In the genomic region with DNA sequence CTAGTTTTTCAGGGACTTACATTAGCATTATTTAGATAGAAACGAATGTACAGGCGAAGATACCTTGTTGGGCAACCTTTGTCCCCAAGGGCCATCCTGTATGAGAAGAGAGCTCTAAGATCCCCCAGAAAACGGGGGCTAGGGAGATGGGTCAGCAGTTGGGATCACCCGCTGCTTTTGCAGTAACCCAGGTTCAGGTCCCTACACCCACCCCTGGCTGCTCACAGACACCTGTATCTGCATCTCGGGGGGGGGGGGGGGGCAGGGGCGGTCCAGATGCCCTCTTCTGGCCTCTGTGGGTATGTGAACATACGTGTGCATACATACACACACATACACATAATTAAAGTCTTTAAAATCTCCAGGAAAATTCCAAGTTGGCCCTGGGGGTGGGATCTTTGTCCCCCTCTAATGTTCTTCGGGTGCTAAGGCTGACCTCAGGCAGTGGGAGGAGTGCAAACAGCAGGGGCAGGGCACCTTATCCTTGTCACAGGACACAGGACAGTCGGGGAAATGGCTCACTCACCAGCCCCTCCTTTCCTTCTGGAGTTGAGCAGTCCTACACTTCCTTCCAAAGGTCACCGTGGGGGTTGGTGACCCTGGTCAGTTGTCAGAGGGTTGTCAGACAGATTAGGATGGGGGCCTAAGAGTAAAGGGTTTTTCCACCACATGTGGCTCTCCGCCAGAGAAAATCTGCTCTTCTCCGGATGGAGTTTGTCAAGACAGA, we compare ENCODE assay signal across 8 mouse cellular contexts. TPM values are rescaled to one million over a fixed set of nuclear protein-coding genes. Genes with fewer than 3 reads are reported as not detected.
DNase-seq lines count a peak whose midpoint lies in the region; ATAC-seq and TF ChIP-seq lines count a peak whose summit lies in the region.

No protein-coding gene starts in this region.

- dilution Hi-C loops in CH12.LX (cut with MboI; ENCODE audit: extremely low pct_ligation_motif_present, extremely low pct_unique_long_range_greater_than_20kb, low sequenced_read_pairs), result no loop called here

- H3K4me2 ChIP-seq in CH12.LX (ENCODE audit: insufficient read depth, low read depth, poor library complexity, severe bottlenecking), result peak overlapping the region; percentile 69; the same call in 1 of the 2 replicates
- H3K4me2 ChIP-seq in forebrain, embryonic 14.5 days (ENCODE audit: low read length), result peak overlapping the region; percentile 56
- H3K4me2 ChIP-seq in hindbrain, embryonic 15.5 days, result peak overlapping the region; percentile 56
- H3K4me2 ChIP-seq in midbrain, embryonic 16.5 days (ENCODE audit: low read length), result peak overlapping the region; percentile 40

- no peak for TF ChIP-seq EP300 in CH12.LX (IDR thresholded peaks at IDR 0.05; ENCODE audit: low read length)

- no peak overlapping the region for H3K27ac ChIP-seq in CH12.LX (ENCODE audit: insufficient read depth, low read depth)
- no peak overlapping the region for H3K27ac ChIP-seq in forebrain, embryonic 14.5 days (ENCODE audit: low read depth, low read length)
- no peak overlapping the region for H3K27ac ChIP-seq in hindbrain, embryonic 15.5 days (replicated peaks)
- H3K27ac ChIP-seq in liver, adult 2 months (replicated peaks; ENCODE audit: insufficient read depth, low read depth, low read length), result peak overlapping the region; percentile 93
- no peak overlapping the region for H3K27ac ChIP-seq in midbrain, embryonic 16.5 days (ENCODE audit: low read length)

- peaks cover 2 to 26% of the 10 kb centered on the region in 2 experiments for H3K36me3 ChIP-seq in CH12.LX (replicated peaks in 1 of 2; ENCODE audit: control insufficient read depth in 1 of 2, insufficient read depth in 1 of 2, low read length in 1 of 2)
- H3K36me3 ChIP-seq in forebrain, embryonic 14.5 days (ENCODE audit: control insufficient read depth, insufficient read depth, low read length), result no peaks in the 10 kb centered on the region
- H3K36me3 ChIP-seq in hindbrain, embryonic 15.5 days, result no peaks in the 10 kb centered on the region
- peaks cover 13% of the 10 kb centered on the region; the same call in 1 of the 2 replicates for H3K36me3 ChIP-seq in liver, adult 2 months (ENCODE audit: control insufficient read depth, insufficient read depth, low read length)
- no peaks in the 10 kb centered on the region for H3K36me3 ChIP-seq in midbrain, embryonic 16.5 days (ENCODE audit: control insufficient read depth, insufficient read depth, low read length)

- H3K4me3 ChIP-seq in CH12.LX (replicated peaks in 1 of 3; ENCODE audit: low read depth in 2 of 3, low read length in 2 of 3, poor library complexity in 1 of 3), result peak overlapping the region in 2 of 3 experiments; percentile 71 to 74
- no peak overlapping the region for H3K4me3 ChIP-seq in forebrain, embryonic 14.5 days (ENCODE audit: low read depth, low read length)
- peak overlapping the region; percentile 34; the same call in 1 of the 2 replicates for H3K4me3 ChIP-seq in hindbrain, embryonic 15.5 days
- H3K4me3 ChIP-seq in liver, adult 2 months (ENCODE audit: insufficient read depth, low read depth, low read length), result no peak overlapping the region; the same call in 1 of the 2 replicates
- peak overlapping the region; percentile 24; the same call in 1 of the 2 replicates for H3K4me3 ChIP-seq in midbrain, embryonic 16.5 days (ENCODE audit: low read depth, low read length)

- H3K27me3 ChIP-seq in CH12.LX (replicated peaks), result no peaks in the 10 kb centered on the region
- H3K27me3 ChIP-seq in forebrain, embryonic 14.5 days (replicated peaks; ENCODE audit: control insufficient read depth, insufficient read depth, low read length), result 0 out of 2 replicates have a peak, but pooled peaks cover 4% of the 10 kb centered on the region
- peaks cover 18% of the 10 kb centered on the region for H3K27me3 ChIP-seq in hindbrain, embryonic 15.5 days
- no peaks in the 10 kb centered on the region for H3K27me3 ChIP-seq in liver, adult 2 months (ENCODE audit: control insufficient read depth, insufficient read depth, low read length)
- peaks cover 15% of the 10 kb centered on the region for H3K27me3 ChIP-seq in midbrain, embryonic 16.5 days (ENCODE audit: control insufficient read depth, insufficient read depth, low read depth, low read length)

- TF ChIP-seq POLR2A in CH12.LX (IDR thresholded peaks at IDR 0.05; ENCODE audit: low read depth, low read length), result no peak
- TF ChIP-seq POLR2A in liver, adult 2 months (IDR thresholded peaks at IDR 0.05; ENCODE audit: extremely low read depth, insufficient read depth, low read length), result no peak

- no peaks in the 10 kb centered on the region for H3K79me2 ChIP-seq in CH12.LX (replicated peaks; ENCODE audit: control insufficient read depth, extremely low read depth, insufficient read depth, poor library complexity, severe bottlenecking)
- H3K79me2 ChIP-seq in liver, adult 2 months (ENCODE audit: control insufficient read depth, insufficient read depth, low read length), result peaks cover 10% of the 10 kb centered on the region; the same call in 1 of the 2 replicates

- H3K4me1 ChIP-seq in CH12.LX (ENCODE audit: control insufficient read depth in 1 of 2, insufficient read depth in 2 of 2), result peaks cover 9 to 23% of the 10 kb centered on the region in 2 experiments
- H3K4me1 ChIP-seq in forebrain, embryonic 14.5 days (ENCODE audit: control insufficient read depth, insufficient read depth, low read length), result peaks cover 10% of the 10 kb centered on the region; the same call in 1 of the 2 replicates
- peaks cover 10% of the 10 kb centered on the region; the same call in 1 of the 2 replicates for H3K4me1 ChIP-seq in hindbrain, embryonic 15.5 days (replicated peaks)
- H3K4me1 ChIP-seq in liver, adult 2 months (ENCODE audit: control insufficient read depth, insufficient read depth, low read length), result peaks cover 6% of the 10 kb centered on the region
- H3K4me1 ChIP-seq in midbrain, embryonic 16.5 days (ENCODE audit: control insufficient read depth, insufficient read depth, low read length), result 0 out of 2 replicates have a peak, but pooled peaks cover 3% of the 10 kb centered on the region

- in situ Hi-C loops in CH12.LX (cut with MboI; ENCODE audit: low pct_ligation_motif_present, low pct_unique_long_range_greater_than_20kb, low sequenced_read_pairs), result no loop called here

- H3K9ac ChIP-seq in CH12.LX (ENCODE audit: insufficient read depth, low read depth), result 0 out of 2 replicates have a peak overlapping the region, but pooled peaks have one; percentile 89
- no peak overlapping the region for H3K9ac ChIP-seq in forebrain, embryonic 14.5 days (ENCODE audit: low read length)
- 0 out of 2 replicates have a peak overlapping the region, but pooled peaks have one; percentile 14 for H3K9ac ChIP-seq in hindbrain, embryonic 15.5 days
- H3K9ac ChIP-seq in liver, adult 2 months (ENCODE audit: low read depth, low read length), result peak overlapping the region; percentile 13; the same call in 1 of the 2 replicates
- no peak overlapping the region for H3K9ac ChIP-seq in midbrain, embryonic 16.5 days (ENCODE audit: low read depth, low read length)

- TF ChIP-seq RAD21 in CH12.LX (IDR thresholded peaks at IDR 0.05; ENCODE audit: low read depth, low read length), result no peak

- peaks cover 2% of the 10 kb centered on the region for H3K9me3 ChIP-seq in CH12.LX (replicated peaks; ENCODE audit: low read length)
- H3K9me3 ChIP-seq in forebrain, embryonic 14.5 days (replicated peaks; ENCODE audit: control insufficient read depth, low read length), result no peaks in the 10 kb centered on the region
- H3K9me3 ChIP-seq in hindbrain, embryonic 15.5 days, result no peaks in the 10 kb centered on the region
- no peaks in the 10 kb centered on the region for H3K9me3 ChIP-seq in midbrain, embryonic 16.5 days (replicated peaks; ENCODE audit: control insufficient read depth, low read length, poor library complexity, severe bottlenecking)

- no peak for TF ChIP-seq CTCF in CH12.LX (conservative IDR thresholded peaks at IDR 0.05 in 1 of 2, IDR thresholded peaks at IDR 0.05 in 1 of 2; ENCODE audit: low read depth in 2 of 2, low read length in 2 of 2)
- TF ChIP-seq CTCF in liver, adult 2 months (IDR thresholded peaks at IDR 0.05; ENCODE audit: low read depth, low read length), result no peak

- WGBS in forebrain, embryonic 14.5 days, result 25% methylated on average over 12 of the region's 12 CpGs
- WGBS in hindbrain, embryonic 15.5 days, result 19% methylated on average over 12 of the region's 12 CpGs
- WGBS in liver, adult 2 months, result 9% methylated on average over 12 of the region's 12 CpGs
- 18% methylated on average over 11 of the region's 12 CpGs for WGBS in midbrain, embryonic 16.5 days

- ATAC-seq in forebrain, embryonic 14.5 days, result no peak
- ATAC-seq in hindbrain, embryonic 15.5 days (ENCODE audit: low FRiP score, low read depth), result no peak
- ATAC-seq in midbrain, embryonic 16.5 days, result no peak

- DNase-seq in CH12.LX (ENCODE audit: extremely low read depth), result no peak
- DNase-seq in adrenal gland, postnatal 25 days, result peak; percentile 63
- DNase-seq in forebrain, embryonic 14.5 days (ENCODE audit: low spot score), result no peak
- DNase-seq in liver, adult 2 months (ENCODE audit: extremely low read depth, low read depth, low spot score), result peak; percentile 60
- no peak for DNase-seq in layer of hippocampus, postnatal 14 days (ENCODE audit: low spot score in 2 of 2)
- no peak for DNase-seq in frontal cortex, postnatal 25 days (ENCODE audit: low spot score in 2 of 2)

RNA-seq across cellular contexts. Expression of a gene that starts 0.5 kb away (rescaled TPM):
- total RNA-seq in CH12.LX (2012; rRNA removed), result 105 and 110 TPM in 2 replicates
- 111 and 130 TPM in 2 replicates for total RNA-seq in CH12.LX (2014; rRNA removed)
- polyA plus RNA-seq in CH12.LX (2012; ENCODE audit: insufficient read length, low read depth), result 98.9 and 114 TPM in 2 replicates
- total RNA-seq in adrenal gland, postnatal 25 days (2021), result 117 and 154 TPM in 2 replicates
- polyA plus RNA-seq in forebrain, embryonic 14.5 days (2014; fragmentation: Nextera tagmentation; extraction: Ambion mirVana), result 20.4 and 22.6 TPM in 2 replicates
- 24.4 and 29.4 TPM in 2 replicates for polyA plus RNA-seq in hindbrain, embryonic 15.5 days (2015; fragmentation: Nextera tagmentation; extraction: Ambion mirVana)
- 193 and 238 TPM in 2 replicates for total RNA-seq in liver, adult 2 months (2014; rRNA removed)
- polyA plus RNA-seq in liver, adult 2 months (2012; rRNA removed), result 219 and 220 TPM in 2 replicates
- 15.3 and 16.0 TPM in 2 replicates for polyA plus RNA-seq in midbrain, embryonic 16.5 days (2015; fragmentation: Nextera tagmentation; extraction: Ambion mirVana)
- 10 to 100 TPM; 11.4 to 15.3 TPM for total RNA-seq in layer of hippocampus, postnatal 14 days (2021)

RNA-seq across cellular contexts. Expression of a gene that starts 10.7 kb away (rescaled TPM):
- total RNA-seq in CH12.LX (2012; rRNA removed), result 1.5 and 2.5 TPM in 2 replicates
- total RNA-seq in CH12.LX (2014; rRNA removed), result 0.50 and 0.59 TPM in 2 replicates
- polyA plus RNA-seq in CH12.LX (2012; ENCODE audit: insufficient read length, low read depth), result 0.90 and 2.2 TPM in 2 replicates
- 35.2 and 51.8 TPM in 2 replicates for total RNA-seq in adrenal gland, postnatal 25 days (2021)
- 13.8 and 17.7 TPM in 2 replicates for polyA plus RNA-seq in forebrain, embryonic 14.5 days (2014; fragmentation: Nextera tagmentation; extraction: Ambion mirVana)
- 16.2 and 17.8 TPM in 2 replicates for polyA plus RNA-seq in hindbrain, embryonic 15.5 days (2015; fragmentation: Nextera tagmentation; extraction: Ambion mirVana)
- total RNA-seq in liver, adult 2 months (2014; rRNA removed), result 18.9 and 20.5 TPM in 2 replicates
- polyA plus RNA-seq in liver, adult 2 months (2012; rRNA removed), result 18.3 and 18.5 TPM in 2 replicates
- 12.0 and 16.4 TPM in 2 replicates for polyA plus RNA-seq in midbrain, embryonic 16.5 days (2015; fragmentation: Nextera tagmentation; extraction: Ambion mirVana)
- total RNA-seq in layer of hippocampus, postnatal 14 days (2021), result 1 to 10 TPM; 3.7 to 4.2 TPM

RNA-seq across cellular contexts. Expression of a gene that starts 23.1 kb away (rescaled TPM):
- 6.6 and 6.7 TPM in 2 replicates for total RNA-seq in CH12.LX (2012; rRNA removed)
- total RNA-seq in CH12.LX (2014; rRNA removed), result 6.5 and 7.8 TPM in 2 replicates
- polyA plus RNA-seq in CH12.LX (2012; ENCODE audit: insufficient read length, low read depth), result 4.7 and 5.2 TPM in 2 replicates
- 52.5 and 56.9 TPM in 2 replicates for total RNA-seq in adrenal gland, postnatal 25 days (2021)
- polyA plus RNA-seq in forebrain, embryonic 14.5 days (2014; fragmentation: Nextera tagmentation; extraction: Ambion mirVana), result 4.3 and 4.6 TPM in 2 replicates
- 17.0 and 20.7 TPM in 2 replicates for polyA plus RNA-seq in hindbrain, embryonic 15.5 days (2015; fragmentation: Nextera tagmentation; extraction: Ambion mirVana)
- 71.0 and 80.9 TPM in 2 replicates for total RNA-seq in liver, adult 2 months (2014; rRNA removed)
- polyA plus RNA-seq in liver, adult 2 months (2012; rRNA removed), result 62.4 and 67.3 TPM in 2 replicates
- polyA plus RNA-seq in midbrain, embryonic 16.5 days (2015; fragmentation: Nextera tagmentation; extraction: Ambion mirVana), result 14.3 and 15.2 TPM in 2 replicates
- total RNA-seq in layer of hippocampus, postnatal 14 days (2021), result 10 to 100 TPM; 21.0 to 22.1 TPM

RNA-seq across cellular contexts. Expression of a gene that starts 24.2 kb away (rescaled TPM):
- 51.0 and 63.2 TPM in 2 replicates for total RNA-seq in CH12.LX (2012; rRNA removed)
- 64.0 and 83.2 TPM in 2 replicates for total RNA-seq in CH12.LX (2014; rRNA removed)
- polyA plus RNA-seq in CH12.LX (2012; ENCODE audit: insufficient read length, low read depth), result 73.7 and 88.7 TPM in 2 replicates
- total RNA-seq in adrenal gland, postnatal 25 days (2021), result 368 and 473 TPM in 2 replicates
- polyA plus RNA-seq in forebrain, embryonic 14.5 days (2014; fragmentation: Nextera tagmentation; extraction: Ambion mirVana), result 123 and 129 TPM in 2 replicates
- polyA plus RNA-seq in hindbrain, embryonic 15.5 days (2015; fragmentation: Nextera tagmentation; extraction: Ambion mirVana), result 128 and 135 TPM in 2 replicates
- total RNA-seq in liver, adult 2 months (2014; rRNA removed), result 58.1 and 62.6 TPM in 2 replicates
- polyA plus RNA-seq in liver, adult 2 months (2012; rRNA removed), result 66.4 and 75.2 TPM in 2 replicates
- 124 and 126 TPM in 2 replicates for polyA plus RNA-seq in midbrain, embryonic 16.5 days (2015; fragmentation: Nextera tagmentation; extraction: Ambion mirVana)
- 10 to 100 TPM; 78.0 to 85.6 TPM for total RNA-seq in layer of hippocampus, postnatal 14 days (2021)

RNA-seq across cellular contexts. Expression of a gene that starts 35.7 kb away (rescaled TPM):
- 0.17 and 0.59 TPM in 2 replicates for total RNA-seq in CH12.LX (2012; rRNA removed)
- total RNA-seq in CH12.LX (2014; rRNA removed), result 0.24 TPM in 1 of 2 replicates, not detected in the other
- 0.82 and 0.93 TPM in 2 replicates for polyA plus RNA-seq in CH12.LX (2012; ENCODE audit: insufficient read length, low read depth)
- 20.7 and 23.2 TPM in 2 replicates for total RNA-seq in adrenal gland, postnatal 25 days (2021)
- polyA plus RNA-seq in forebrain, embryonic 14.5 days (2014; fragmentation: Nextera tagmentation; extraction: Ambion mirVana), result 19.3 and 21.3 TPM in 2 replicates
- 20.9 and 21.2 TPM in 2 replicates for polyA plus RNA-seq in hindbrain, embryonic 15.5 days (2015; fragmentation: Nextera tagmentation; extraction: Ambion mirVana)
- 62.9 and 78.9 TPM in 2 replicates for total RNA-seq in liver, adult 2 months (2014; rRNA removed)
- 202 and 244 TPM in 2 replicates for polyA plus RNA-seq in liver, adult 2 months (2012; rRNA removed)
- polyA plus RNA-seq in midbrain, embryonic 16.5 days (2015; fragmentation: Nextera tagmentation; extraction: Ambion mirVana), result 15.7 and 17.7 TPM in 2 replicates
- total RNA-seq in layer of hippocampus, postnatal 14 days (2021), result 10 to 100 TPM; 12.6 to 13.7 TPM

Comparison
In these comparisons a context has a peak if more than half of its experiments do, and no peak if none do; other contexts are left out.
1. DNase-seq: peak in adrenal gland, postnatal 25 days (single experiment) and liver, adult 2 months (single experiment); none in CH12.LX (single experiment), forebrain, embryonic 14.5 days (single experiment), layer of hippocampus, postnatal 14 days (0 of 2) and frontal cortex, postnatal 25 days (0 of 2).
2. H3K4me3 ChIP-seq: peak in CH12.LX (2 of 3), hindbrain, embryonic 15.5 days (single experiment) and midbrain, embryonic 16.5 days (single experiment); none in forebrain, embryonic 14.5 days (single experiment) and liver, adult 2 months (single experiment).
3. H3K9ac ChIP-seq: peak in CH12.LX (single experiment), hindbrain, embryonic 15.5 days (single experiment) and liver, adult 2 months (single experiment); none in forebrain, embryonic 14.5 days (single experiment) and midbrain, embryonic 16.5 days (single experiment).
4. Peak in every context shown above with its lines, with median percentiles within 50 percentile points of each other: H3K4me2 ChIP-seq.